Mouse (Mus musculus) left cerebral cortex, adult 9 months (tissue): ENCODE results near the gene Fabp6.

Experiments used
- DNase-seq, 2 experiments: peaks; one replicate each; pipeline ENCODE4 v3.0.0; 2022; ENCODE audit warnings: low spot score in 2 of 2

The Fabp6 gene

DNA sequence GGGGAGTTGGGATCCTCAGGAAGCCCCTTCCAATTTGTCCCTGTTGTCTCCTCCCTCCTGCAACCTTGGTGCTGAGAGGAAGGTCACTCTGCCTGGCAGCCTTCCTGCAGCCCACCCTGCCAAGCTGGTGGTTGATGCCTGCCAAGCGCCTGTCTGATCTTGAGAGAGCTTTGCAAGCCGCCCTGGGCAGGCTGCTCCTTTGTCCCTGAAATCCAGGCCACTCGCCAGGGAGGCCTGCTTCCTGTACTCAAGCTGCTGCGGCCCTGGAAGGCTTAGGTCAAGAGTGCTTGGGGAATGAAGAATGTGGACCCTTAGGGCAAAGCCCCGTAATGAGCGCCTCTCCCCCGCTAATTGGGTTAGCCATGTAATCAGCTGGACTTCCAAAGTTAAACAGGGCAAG lies 53.2 kb downstream of the Fabp6 start:
- DNase-seq: peak in 1 of 2 experiments; percentile 55

DNA sequence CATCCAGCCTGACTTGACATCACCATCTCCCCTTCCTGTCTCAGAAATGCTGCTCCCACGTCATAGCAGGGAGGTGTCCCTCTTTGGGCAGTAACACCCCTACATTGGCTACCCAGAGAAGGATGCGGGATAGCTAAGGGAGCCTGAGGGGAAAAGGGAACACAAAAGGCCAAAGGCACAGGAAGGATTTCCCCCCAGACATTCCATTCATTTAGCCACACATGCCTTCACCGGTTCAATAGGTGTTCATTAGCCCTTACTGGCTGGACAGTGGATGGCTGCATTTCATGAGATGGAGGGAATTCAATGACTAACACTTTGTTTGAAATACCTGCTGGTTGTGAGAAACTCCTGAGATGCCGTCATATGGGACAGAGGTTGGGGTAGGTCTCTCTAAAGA lies 54.7 kb downstream of the Fabp6 start:
- no peak for DNase-seq
